Mouse (Mus musculus): ENCODE data around the gene Tifab. TPM values are rescaled to one million over a fixed set of nuclear protein-coding genes. Genes with fewer than 3 reads are reported as not detected.

The Tifab gene
- total and polyA plus RNA-seq, 2 experiments from 2014 or later: 0.31 to 0.75 TPM

GRCm38 (mm10) chr13:56221129-56221910, 42.6 kb upstream of the Tifab start:
- DNase-seq (ENCODE audit: low spot score) (peak; percentile 55), ATAC-seq (peak; percentile 81)
- H3K27me3 ChIP-seq (ENCODE audit: insufficient read depth, low read length): peaks cover 19% of the 10 kb centered on the region
- peak overlapping the region; percentile 46 for H3K9ac ChIP-seq (replicated peaks; ENCODE audit: low read length)
- H3K36me3 ChIP-seq (ENCODE audit: insufficient read depth, low read length): no peaks in the 10 kb centered on the region
- H3K27ac ChIP-seq: peak overlapping the region; percentile 41; the same call in 1 of the 2 replicates
- peak overlapping the region; percentile 34 for H3K4me3 ChIP-seq (ENCODE audit: low read length)
- no peak for TF ChIP-seq CTCF (IDR thresholded peaks at IDR 0.05; ENCODE audit: low read depth)
- H3K4me2 ChIP-seq (ENCODE audit: low read depth, low read length): peak overlapping the region; percentile 65
- H3K9me3 ChIP-seq (ENCODE audit: low read length): no peaks in the 10 kb centered on the region
- 1% methylated on average over 46 of the region's 46 CpGs for WGBS
- H3K4me1 ChIP-seq (ENCODE audit: insufficient read depth, low read length): peaks cover 14% of the 10 kb centered on the region; the same call in 1 of the 2 replicates

GRCm38 (mm10) chr13:56219254-56219653, 40.6 kb upstream of the Tifab start:
- Histone ChIP-seq H3K27ac (no peak overlapping the region), H3K4me1 (ENCODE audit: insufficient read depth, low read length) (peaks cover 15% of the 10 kb centered on the region; the same call in 1 of the 2 replicates), H3K4me3 (ENCODE audit: low read length) (no peak overlapping the region), H3K9ac (replicated peaks; ENCODE audit: low read length) (no peak overlapping the region), H3K9me3 (ENCODE audit: low read length) (no peaks in the 10 kb centered on the region), H3K27me3 (ENCODE audit: insufficient read depth, low read length) (peaks cover 11% of the 10 kb centered on the region; the same call in 1 of the 2 replicates), H3K4me2 (ENCODE audit: low read depth, low read length) (no peak overlapping the region), H3K36me3 (ENCODE audit: insufficient read depth, low read length) (no peaks in the 10 kb centered on the region)
- WGBS: 68% methylated on average over 9 of the region's 9 CpGs
- no peak for TF ChIP-seq CTCF (IDR thresholded peaks at IDR 0.05; ENCODE audit: low read depth)
- ATAC-seq: no peak
- no peak for DNase-seq (ENCODE audit: low spot score)

- DNase-seq (ENCODE audit: low spot score) (no peak), ATAC-seq (no peak)
- H3K27ac ChIP-seq: no peak overlapping the region
- no peak overlapping the region for H3K4me3 ChIP-seq (ENCODE audit: low read length)
- TF ChIP-seq CTCF (IDR thresholded peaks at IDR 0.05; ENCODE audit: low read depth): no peak
- no peaks in the 10 kb centered on the region for H3K27me3 ChIP-seq (ENCODE audit: insufficient read depth, low read length)
- no peaks in the 10 kb centered on the region for H3K36me3 ChIP-seq (ENCODE audit: insufficient read depth, low read length)
- H3K9ac ChIP-seq (replicated peaks; ENCODE audit: low read length): no peak overlapping the region
- H3K4me2 ChIP-seq (ENCODE audit: low read depth, low read length): no peak overlapping the region
- 16% methylated on average over 4 of the region's 4 CpGs for WGBS
- H3K9me3 ChIP-seq (ENCODE audit: low read length): peaks cover 3% of the 10 kb centered on the region; the same call in 1 of the 2 replicates
- peaks cover 10% of the 10 kb centered on the region; the same call in 1 of the 2 replicates for H3K4me1 ChIP-seq (ENCODE audit: insufficient read depth, low read length)
These were observed 37.4 kb upstream of the Tifab start for GRCm38 (mm10) chr13:56216090-56216489.

- Histone ChIP-seq H3K27me3 (ENCODE audit: insufficient read depth, low read length) (no peaks in the 10 kb centered on the region), H3K4me3 (ENCODE audit: low read length) (no peak overlapping the region), H3K9me3 (ENCODE audit: low read length) (peaks cover 3% of the 10 kb centered on the region; the same call in 1 of the 2 replicates), H3K4me1 (ENCODE audit: insufficient read depth, low read length) (peaks cover 7% of the 10 kb centered on the region; the same call in 1 of the 2 replicates), H3K9ac (replicated peaks; ENCODE audit: low read length) (no peak overlapping the region), H3K36me3 (ENCODE audit: insufficient read depth, low read length) (no peaks in the 10 kb centered on the region), H3K4me2 (ENCODE audit: low read depth, low read length) (no peak overlapping the region), H3K27ac (no peak overlapping the region)
- 46% methylated on average over 5 of the region's 5 CpGs for WGBS
- ATAC-seq: peak; percentile 40; the same call in 1 of the 2 replicates
- TF ChIP-seq CTCF (IDR thresholded peaks at IDR 0.05; ENCODE audit: low read depth): no peak
- peak; percentile 69 for DNase-seq (ENCODE audit: low spot score)
These were observed 35.9 kb upstream of the Tifab start for GRCm38 (mm10) chr13:56214633-56215032.

- WGBS: 19% methylated on average over 8 of the region's 8 CpGs
- no peak for TF ChIP-seq CTCF (IDR thresholded peaks at IDR 0.05; ENCODE audit: low read depth)
- Histone ChIP-seq H3K27ac (no peak overlapping the region), H3K9ac (replicated peaks; ENCODE audit: low read length) (no peak overlapping the region), H3K9me3 (ENCODE audit: low read length) (peaks cover 3% of the 10 kb centered on the region; the same call in 1 of the 2 replicates), H3K4me3 (ENCODE audit: low read length) (no peak overlapping the region), H3K36me3 (ENCODE audit: insufficient read depth, low read length) (no peaks in the 10 kb centered on the region), H3K4me2 (ENCODE audit: low read depth, low read length) (peak overlapping the region; percentile 40), H3K27me3 (ENCODE audit: insufficient read depth, low read length) (no peaks in the 10 kb centered on the region), H3K4me1 (ENCODE audit: insufficient read depth, low read length) (0 out of 2 replicates have a peak, but pooled peaks cover 4% of the 10 kb centered on the region)
- ATAC-seq: 0 out of 2 replicates have a peak, but pooled peaks have one; percentile 10
- no peak for DNase-seq (ENCODE audit: low spot score)
These were observed 30.4 kb upstream of the Tifab start for GRCm38 (mm10) chr13:56209067-56209411.

GRCm38 (mm10) chr13:56208225-56209066, 29.8 kb upstream of the Tifab start:
- 6% methylated on average over 35 of the region's 35 CpGs for WGBS
- peaks cover 3% of the 10 kb centered on the region; the same call in 1 of the 2 replicates for H3K9me3 ChIP-seq (ENCODE audit: low read length)
- DNase-seq (ENCODE audit: low spot score) (no peak), ATAC-seq (0 out of 2 replicates have a peak, but pooled peaks have one; percentile 29)
- H3K9ac ChIP-seq (replicated peaks; ENCODE audit: low read length): no peak overlapping the region
- no peaks in the 10 kb centered on the region for H3K36me3 ChIP-seq (ENCODE audit: insufficient read depth, low read length)
- peak overlapping the region; percentile 40 for H3K4me2 ChIP-seq (ENCODE audit: low read depth, low read length)
- no peak overlapping the region for H3K27ac ChIP-seq
- no peak overlapping the region for H3K4me3 ChIP-seq (ENCODE audit: low read length)
- H3K27me3 ChIP-seq (ENCODE audit: insufficient read depth, low read length): no peaks in the 10 kb centered on the region
- 0 out of 2 replicates have a peak, but pooled peaks cover 4% of the 10 kb centered on the region for H3K4me1 ChIP-seq (ENCODE audit: insufficient read depth, low read length)
- no peak for TF ChIP-seq CTCF (IDR thresholded peaks at IDR 0.05; ENCODE audit: low read depth)

All from hindbrain, postnatal 0 days (tissue).